Mouse (Mus musculus) MN1 (cell line): Measurements from ENCODE around the gene Adam34.
"Not testable (repeated sequence)": the region's sequence is repeated elsewhere in the genome, so short reads cannot be mapped to it uniquely, and the experiment has no call there.

Experiments used
- DNase-seq: peaks from one replicate; pipeline ENCODE4 v3.0.0-alpha.2; 2016; ENCODE audit warnings: low spot score

Gene Adam34

DNA sequence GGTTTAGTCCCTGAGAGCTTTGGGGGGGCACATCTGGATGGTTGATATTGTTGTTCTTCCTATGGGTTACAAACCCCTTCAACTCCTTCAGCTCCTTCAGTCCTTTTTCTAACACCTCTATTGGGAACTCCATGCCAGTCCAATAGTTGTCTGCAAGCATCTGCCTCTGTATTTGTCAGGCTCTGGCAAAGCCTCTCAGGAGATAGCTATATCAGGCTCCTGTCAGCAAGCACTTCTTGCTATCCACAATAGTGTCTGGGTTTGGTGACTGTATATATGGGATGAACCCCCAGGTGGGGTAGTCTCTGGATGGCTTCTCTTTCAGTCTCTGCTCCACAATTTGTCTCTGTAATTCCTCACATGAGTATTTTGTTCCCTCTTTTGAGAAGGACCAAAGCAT, at the start of gene Adam34:
TSS of gene Adam34 (minus strand) at position 101 of the 400 bp plus-strand sequence.
- DNase-seq = no peak

GRCm38 (mm10) chr8:43627176-43627575, 82.7 kb downstream of the Adam34 start, which contains the start of gene Gm5346:
TSS of gene Gm5346 (minus strand) at chr8:43627276.
- no peak for DNase-seq

DNA sequence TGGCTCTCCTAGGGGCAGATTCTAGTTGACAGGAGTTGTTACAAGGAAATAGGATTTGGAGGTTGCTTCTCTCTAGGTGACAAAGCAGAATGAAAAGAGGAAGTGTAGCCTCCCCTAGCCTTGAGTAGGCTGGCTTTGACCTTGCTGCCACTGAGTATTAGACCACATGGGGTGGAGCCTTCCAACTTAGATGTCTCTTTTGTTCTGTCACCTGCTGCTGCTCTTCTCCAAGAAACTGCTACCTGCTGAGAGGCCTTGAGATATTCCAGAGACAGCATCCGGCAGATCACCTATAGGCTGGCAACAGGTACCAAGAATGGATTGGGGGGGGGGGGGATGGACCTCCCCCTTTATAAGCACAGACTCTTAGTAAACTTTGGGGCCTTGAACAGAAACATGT, 93.8 kb downstream of the Adam34 start:
- DNase-seq = no peak

GRCm38 (mm10) chr8:43603657-43604056, 106.2 kb downstream of the Adam34 start:
- DNase-seq = not testable (repeated sequence)

DNA sequence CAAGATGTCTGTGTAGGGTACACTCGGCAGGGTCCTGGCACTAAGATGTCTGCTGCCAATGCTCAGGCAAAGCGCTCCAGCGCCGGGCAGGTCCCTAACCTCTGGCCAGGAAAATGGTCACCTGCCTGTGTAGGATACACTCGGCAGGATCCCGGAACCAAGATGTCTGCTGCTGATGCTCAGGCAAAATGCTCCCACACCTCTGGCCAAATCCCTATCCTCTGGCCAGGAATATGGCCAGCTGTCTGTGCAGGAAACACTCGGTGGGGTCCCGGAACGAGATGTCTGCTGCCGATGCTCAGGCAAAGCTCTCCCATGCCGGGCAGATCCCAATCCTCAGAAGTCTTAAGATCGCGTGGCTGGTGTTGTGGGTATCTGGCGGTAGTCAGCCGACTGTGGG, 106.7 kb downstream of the Adam34 start:
- not testable (repeated sequence) for DNase-seq
